Mouse (Mus musculus) midbrain, embryonic 11.5 days (tissue): ENCODE measurements around the gene Grk3. TPM values are rescaled to one million over a fixed set of nuclear protein-coding genes. Genes with fewer than 3 reads are reported as not detected.
A peak's percentile ranks its signal among the peaks of the same experiment; 100 is the strongest.

ENCODE experiments used
- ATAC-seq: fragments of 200-750 bp; cut with Nextera tagmentation; 2 replicates; pipeline ENCODE4 v1.8.0; 2017; ENCODE audit warnings: moderate TSS enrichment, moderate library complexity; ENCODE audit not compliant: low FRiP score
- DNase-seq: peaks from one replicate; pipeline ENCODE4 v3.0.0; 2015; ENCODE audit warnings: low spot score; ENCODE audit errors: missing footprints
- H3K27ac ChIP-seq: fragments of 300-500 bp; sonication (generic); 2 replicates; pipeline ENCODE4 v1.5.1; 2014; ENCODE audit warnings: low read depth, low read length
- H3K27me3 ChIP-seq: fragments of 300-500 bp; sonication (generic); 2 replicates; pipeline ENCODE4 v1.6.1; 2014; ENCODE audit warnings: mild to moderate bottlenecking, low read length, moderate library complexity, mixed read lengths; ENCODE audit not compliant: control insufficient read depth, insufficient read depth
- H3K36me3 ChIP-seq: fragments of 300-500 bp; sonication (generic); 2 replicates; pipeline ENCODE4 v1.6.1; 2014; ENCODE audit warnings: mild to moderate bottlenecking, low read length, moderate library complexity, mixed read lengths; ENCODE audit not compliant: control insufficient read depth, insufficient read depth
- H3K4me1 ChIP-seq: fragments of 300-500 bp; sonication (generic); 2 replicates; pipeline ENCODE4 v1.6.1; 2014; ENCODE audit warnings: low read length; ENCODE audit not compliant: control insufficient read depth, insufficient read depth
- H3K4me2 ChIP-seq: fragments of 300-500 bp; sonication (generic); 2 replicates; pipeline ENCODE4 v1.6.1; 2014; ENCODE audit warnings: mild to moderate bottlenecking, moderate library complexity
- H3K4me3 ChIP-seq: fragments of 300-500 bp; sonication (generic); 2 replicates; pipeline ENCODE4 v1.5.1; 2014; ENCODE audit warnings: low read depth, low read length
- H3K9ac ChIP-seq: fragments of 300-500 bp; sonication (generic); 2 replicates; pipeline ENCODE4 v1.6.1; 2014; ENCODE audit warnings: low read length
- H3K9me3 ChIP-seq: fragments of 300-500 bp; sonication (generic); 2 replicates; pipeline ENCODE4 v1.6.1; 2016; ENCODE audit warnings: low read length; ENCODE audit not compliant: control insufficient read depth
- WGBS: fragments of 180-500 bp; shearing (Covaris S2); extraction: QIAGEN DNeasy Blood & Tissue Kit; methylation state at CpG from one replicate; pipeline ENCODE4 v1.1.7; 2014; 5-methylcytosine and 5-hydroxymethylcytosine counted together
- polyA plus RNA-seq: library from polyadenylated mRNA; unstranded; fragments of >200 nt; fragmentation: Nextera tagmentation; extraction: Ambion mirVana; gene quantifications from 2 replicates; pipeline ENCODE4 v1.2.1, GENCODE M21; 2014

Grk3 gene
- polyA plus RNA-seq, 1 experiment from 2014 or later: 4.6 TPM

DNA sequence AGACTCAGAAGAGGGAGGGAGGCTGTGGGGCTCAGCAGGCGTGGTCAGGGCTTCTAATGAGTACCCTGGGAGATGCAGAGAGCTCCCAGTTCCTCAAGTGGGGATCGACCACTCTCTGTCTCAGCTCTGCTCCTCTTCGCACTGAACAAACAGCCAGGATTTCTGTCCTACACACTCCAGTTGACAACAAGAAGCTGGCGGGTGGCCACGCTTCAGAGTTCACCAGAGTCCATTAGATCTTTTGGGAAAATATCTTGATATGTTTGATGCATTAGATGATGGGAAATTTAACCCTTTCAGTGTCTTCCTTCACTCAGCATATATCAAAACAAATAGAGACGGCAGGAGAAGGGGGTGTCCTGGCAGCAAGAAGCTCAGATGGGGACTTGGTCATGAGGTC, 53.4 kb downstream of the Grk3 start:
- Histone ChIP-seq H3K36me3 (no peaks in the 10 kb centered on the region), H3K27ac (no peak overlapping the region), H3K9me3 (no peaks in the 10 kb centered on the region), H3K4me3 (no peak overlapping the region), H3K4me1 (peaks cover 9% of the 10 kb centered on the region), H3K9ac (no peak overlapping the region), H3K27me3 (no peaks in the 10 kb centered on the region), H3K4me2 (no peak overlapping the region)
- 85% methylated on average over 6 of the region's 6 CpGs for WGBS
- no peak for DNase-seq
- no peak for ATAC-seq

DNA sequence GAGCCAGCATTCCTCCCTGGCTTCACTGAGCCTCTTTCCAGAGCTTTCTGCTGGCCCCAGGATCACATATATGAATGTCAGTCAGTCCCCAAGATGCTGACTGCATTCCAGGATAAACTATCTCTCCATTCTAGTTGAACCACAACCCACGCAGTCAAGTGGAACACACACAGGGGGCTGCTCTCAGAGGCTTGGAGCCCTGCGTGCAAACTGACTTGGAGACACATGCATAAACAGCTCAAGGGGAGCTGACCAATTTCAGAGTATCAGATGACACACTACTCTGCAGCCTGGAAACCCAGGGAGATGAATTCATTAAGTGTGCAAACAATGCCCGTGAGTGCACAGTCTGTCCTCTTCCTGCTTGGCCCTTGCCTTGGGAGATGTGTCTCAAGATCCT, 54.7 kb downstream of the Grk3 start:
- Histone ChIP-seq H3K4me3 (no peak overlapping the region), H3K4me2 (no peak overlapping the region), H3K4me1 (peaks cover 9% of the 10 kb centered on the region), H3K27ac (0 out of 2 replicates have a peak overlapping the region, but pooled peaks have one; percentile 7), H3K9me3 (no peaks in the 10 kb centered on the region), H3K36me3 (no peaks in the 10 kb centered on the region), H3K27me3 (no peaks in the 10 kb centered on the region), H3K9ac (no peak overlapping the region)
- peak; percentile 85 for DNase-seq
- WGBS: 15% methylated on average over 3 of the region's 3 CpGs
- no peak for ATAC-seq

DNA sequence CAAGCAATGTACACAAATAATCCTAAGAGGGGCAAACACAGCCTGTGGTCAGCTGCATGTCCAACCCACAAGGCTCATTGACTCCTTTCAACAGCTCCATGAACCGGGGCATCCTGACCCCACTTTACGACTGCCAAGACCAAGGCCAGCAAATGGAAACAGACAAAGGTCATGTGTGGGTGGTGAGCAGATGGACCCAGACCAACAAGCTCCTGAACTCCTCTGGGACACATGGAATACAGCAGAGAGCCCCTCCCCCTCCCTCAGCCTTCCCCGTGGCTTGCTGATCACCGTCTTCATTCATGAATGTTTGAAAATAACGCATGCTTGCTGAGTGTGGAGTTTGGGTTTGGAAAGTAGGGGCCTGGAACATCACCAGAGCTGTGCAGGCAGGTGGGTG, 57.3 kb downstream of the Grk3 start:
- ATAC-seq (no peak), DNase-seq (no peak)
- H3K27ac ChIP-seq: no peak overlapping the region
- no peak overlapping the region for H3K4me3 ChIP-seq
- peaks cover 9% of the 10 kb centered on the region for H3K4me1 ChIP-seq
- H3K36me3 ChIP-seq: no peaks in the 10 kb centered on the region
- H3K27me3 ChIP-seq: no peaks in the 10 kb centered on the region
- no peaks in the 10 kb centered on the region for H3K9me3 ChIP-seq
- no peak overlapping the region for H3K9ac ChIP-seq
- WGBS: 78% methylated on average over 5 of the region's 5 CpGs
- H3K4me2 ChIP-seq: no peak overlapping the region

DNA sequence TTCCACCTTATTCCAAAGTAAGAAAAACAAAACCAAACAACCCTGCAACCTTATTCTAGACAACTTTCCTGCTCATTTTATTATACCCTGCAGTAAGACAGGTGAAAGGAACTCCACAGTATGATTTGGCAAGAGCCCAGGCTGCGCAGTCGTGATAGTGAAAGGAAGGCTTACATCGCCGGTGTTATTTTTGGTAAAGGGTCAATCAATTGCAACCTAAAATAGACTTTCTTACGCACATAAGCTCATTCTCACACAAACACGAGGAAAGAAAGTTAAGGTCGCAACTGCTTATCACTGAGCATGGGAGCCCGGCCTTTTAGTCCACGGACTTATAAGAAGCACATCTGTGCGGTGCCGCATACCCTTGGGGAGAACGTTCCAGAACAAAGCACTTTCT, 58.8 kb downstream of the Grk3 start:
- H3K36me3 ChIP-seq: no peaks in the 10 kb centered on the region
- no peak for DNase-seq
- no peak overlapping the region for H3K27ac ChIP-seq

DNA sequence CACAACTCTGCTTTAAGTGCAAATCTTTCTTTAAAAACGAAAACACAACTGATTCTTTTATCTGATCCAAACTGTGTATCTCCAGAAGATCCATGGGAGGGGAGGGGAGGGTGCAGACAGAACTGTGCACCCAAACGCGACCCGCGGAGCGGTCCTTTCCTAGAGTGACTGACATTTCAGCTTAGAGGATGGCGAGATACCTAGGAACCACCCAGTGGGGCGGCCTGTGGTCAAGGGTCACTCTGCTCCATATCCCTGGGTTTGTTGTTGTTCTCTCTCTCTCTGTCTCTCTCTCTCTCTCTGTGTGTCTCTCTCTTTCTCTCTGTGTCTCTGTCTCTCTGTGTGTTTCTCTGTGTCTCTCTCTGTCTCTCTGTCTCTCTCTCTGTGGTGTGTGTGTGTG, 59.2 kb downstream of the Grk3 start:
- Histone ChIP-seq H3K4me1 (peaks cover 7% of the 10 kb centered on the region), H3K9ac (no peak overlapping the region), H3K36me3 (no peaks in the 10 kb centered on the region), H3K9me3 (no peaks in the 10 kb centered on the region), H3K4me3 (no peak overlapping the region), H3K4me2 (no peak overlapping the region), H3K27ac (no peak overlapping the region), H3K27me3 (no peaks in the 10 kb centered on the region)
- ATAC-seq (no peak), DNase-seq (no peak)
- WGBS: 87% methylated on average over 8 of the region's 8 CpGs

More for the DNA sequence above, 58.8 kb downstream of the Grk3 start:
- Histone ChIP-seq H3K4me2 (no peak overlapping the region), H3K9me3 (no peaks in the 10 kb centered on the region), H3K4me1 (peaks cover 9% of the 10 kb centered on the region), H3K4me3 (no peak overlapping the region), H3K9ac (no peak overlapping the region), H3K27me3 (no peaks in the 10 kb centered on the region)
- ATAC-seq: no peak
- WGBS: 91% methylated on average over 12 of the region's 12 CpGs

DNA sequence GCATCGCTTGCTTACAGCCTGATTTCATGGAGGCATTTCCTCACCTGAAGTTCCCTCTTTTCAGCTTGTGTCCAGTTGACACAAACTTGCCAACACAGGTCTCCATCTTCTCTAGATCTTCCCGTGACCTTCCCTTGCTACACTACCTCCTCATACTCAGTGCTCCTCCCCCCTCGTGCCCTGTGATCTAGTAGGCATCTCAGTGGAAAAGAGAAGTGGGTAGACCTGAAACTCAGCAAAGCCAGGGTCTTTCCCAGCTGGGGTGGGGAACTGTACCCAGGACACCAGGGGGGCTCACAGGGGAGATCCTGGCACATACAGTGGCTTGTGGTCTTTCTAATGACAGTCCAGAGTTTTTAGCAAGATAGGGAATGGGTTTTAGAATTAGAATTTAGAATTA, 64.7 kb downstream of the Grk3 start:
- Histone ChIP-seq H3K9me3 (no peaks in the 10 kb centered on the region), H3K36me3 (no peaks in the 10 kb centered on the region), H3K27ac (no peak overlapping the region), H3K4me1 (no peaks in the 10 kb centered on the region), H3K4me2 (no peak overlapping the region), H3K4me3 (no peak overlapping the region), H3K27me3 (no peaks in the 10 kb centered on the region), H3K9ac (no peak overlapping the region)
- DNase-seq (no peak), ATAC-seq (no peak)
- 87% methylated on average over 3 of the region's 3 CpGs for WGBS

DNA sequence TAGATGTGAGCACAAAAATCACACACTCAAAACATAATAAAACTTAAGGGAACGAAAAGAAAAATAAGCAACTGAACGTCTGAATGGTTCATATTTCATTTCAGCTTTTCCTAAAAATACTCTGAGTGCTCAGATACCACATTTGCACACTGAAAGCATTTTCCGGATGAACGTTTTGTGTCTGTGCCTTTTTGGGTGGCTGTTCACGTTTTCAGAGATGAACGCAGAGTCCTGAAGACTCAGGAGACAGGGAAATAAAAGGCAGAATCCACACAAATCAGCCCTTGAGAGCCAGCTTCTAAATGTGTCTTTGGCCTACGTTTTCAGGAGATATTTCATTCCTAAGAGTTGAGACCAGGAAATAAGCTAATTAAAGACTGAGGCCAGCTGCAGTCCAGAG, 69.7 kb downstream of the Grk3 start:
- no peaks in the 10 kb centered on the region for H3K27me3 ChIP-seq
- ATAC-seq: no peak
- no peaks in the 10 kb centered on the region for H3K9me3 ChIP-seq
- H3K36me3 ChIP-seq: no peaks in the 10 kb centered on the region
- DNase-seq: no peak
- H3K4me1 ChIP-seq: no peaks in the 10 kb centered on the region
- WGBS: 82% methylated on average over 7 of the region's 7 CpGs
- H3K9ac ChIP-seq: no peak overlapping the region
- H3K27ac ChIP-seq: no peak overlapping the region
- no peak overlapping the region for H3K4me3 ChIP-seq
- H3K4me2 ChIP-seq: no peak overlapping the region

DNA sequence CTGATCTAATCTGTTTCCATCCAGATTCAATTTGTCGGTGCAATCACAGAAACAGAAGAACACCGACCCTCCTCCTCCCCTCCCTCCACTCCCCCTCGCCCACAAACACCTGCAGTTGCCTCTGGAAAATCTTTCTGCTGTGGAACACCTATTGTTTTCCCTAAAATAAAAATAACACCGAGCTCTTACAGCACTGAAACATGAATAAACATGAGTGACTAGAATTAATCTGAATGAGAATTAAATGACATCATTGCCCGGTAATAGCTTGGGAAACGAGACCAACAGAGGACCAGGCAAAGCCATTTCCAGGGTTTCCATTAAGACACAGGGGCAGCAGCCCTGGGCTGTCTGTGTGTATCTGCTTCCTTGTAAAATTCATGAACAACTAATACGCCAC, 73.3 kb downstream of the Grk3 start:
- peak; percentile 84 for DNase-seq
- no peak overlapping the region for H3K27ac ChIP-seq

DNA sequence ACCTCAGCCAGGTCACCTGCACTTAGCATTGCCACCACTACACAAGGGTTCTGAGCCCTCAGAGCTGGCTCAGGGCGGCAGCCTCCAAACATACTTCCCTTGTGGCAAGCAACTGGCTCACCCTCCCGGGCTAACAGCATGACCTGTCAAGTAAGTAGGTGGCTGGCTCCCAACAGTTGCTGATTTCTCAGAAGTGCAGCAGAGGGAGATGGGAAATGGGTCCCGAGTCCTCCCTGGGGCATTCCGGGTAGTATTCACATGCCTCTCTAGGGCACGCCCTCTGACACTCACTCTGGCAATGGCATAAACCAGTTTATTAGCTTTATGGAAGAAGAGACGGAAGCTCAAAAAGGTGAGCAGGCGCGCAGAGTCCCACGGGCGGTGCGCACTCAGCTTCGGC, 74.6 kb downstream of the Grk3 start:
- no peak overlapping the region for H3K27ac ChIP-seq
- no peak overlapping the region for H3K4me3 ChIP-seq
- no peak overlapping the region for H3K9ac ChIP-seq
- H3K4me2 ChIP-seq: no peak overlapping the region
- no peaks in the 10 kb centered on the region for H3K36me3 ChIP-seq
- no peaks in the 10 kb centered on the region for H3K9me3 ChIP-seq
- WGBS: 91% methylated on average over 12 of the region's 12 CpGs
- DNase-seq: no peak
- H3K4me1 ChIP-seq: no peaks in the 10 kb centered on the region
- ATAC-seq: no peak
- H3K27me3 ChIP-seq: no peaks in the 10 kb centered on the region

More for the DNA sequence above, 73.3 kb downstream of the Grk3 start:
- Histone ChIP-seq H3K9me3 (no peaks in the 10 kb centered on the region), H3K4me3 (no peak overlapping the region), H3K27me3 (no peaks in the 10 kb centered on the region), H3K36me3 (no peaks in the 10 kb centered on the region), H3K4me1 (no peaks in the 10 kb centered on the region), H3K9ac (no peak overlapping the region), H3K4me2 (no peak overlapping the region)
- 64% methylated on average over 7 of the region's 7 CpGs for WGBS
- no peak for ATAC-seq

DNA sequence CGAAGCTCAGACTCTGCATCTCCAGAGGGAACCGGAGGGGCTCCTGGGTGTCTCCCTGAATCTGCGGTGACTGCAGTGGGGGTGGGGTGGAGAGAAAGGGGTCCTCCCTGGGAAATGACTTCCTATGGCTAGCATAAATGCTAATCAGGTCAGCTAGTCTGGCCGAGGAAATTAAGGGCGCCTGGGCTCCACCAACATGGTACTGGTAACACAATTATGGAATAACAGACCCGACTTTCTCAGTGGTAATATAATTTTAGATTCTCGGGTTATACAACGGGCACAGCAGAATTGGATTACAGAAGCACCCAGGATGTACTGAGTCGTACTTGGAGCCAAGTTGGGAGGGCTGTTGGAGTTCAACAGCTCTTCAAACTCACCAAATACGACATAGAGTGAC, 79.0 kb downstream of the Grk3 start:
- no peaks in the 10 kb centered on the region for H3K9me3 ChIP-seq
- ATAC-seq (no peak), DNase-seq (no peak)
- no peak overlapping the region for H3K9ac ChIP-seq
- WGBS: 84% methylated on average over 10 of the region's 10 CpGs
- no peak overlapping the region for H3K4me3 ChIP-seq
- no peaks in the 10 kb centered on the region for H3K27me3 ChIP-seq
- H3K4me2 ChIP-seq: no peak overlapping the region
- no peaks in the 10 kb centered on the region for H3K36me3 ChIP-seq
- no peak overlapping the region for H3K27ac ChIP-seq
- H3K4me1 ChIP-seq: no peaks in the 10 kb centered on the region
